Mouse (Mus musculus) midbrain, embryonic 15.5 days (tissue): ENCODE results near the gene Irf1. TPM values are rescaled to one million over a fixed set of nuclear protein-coding genes. Genes with fewer than 3 reads are reported as not detected.

Experiments used
- ATAC-seq: fragments of 200-750 bp; cut with Nextera tagmentation; replicated peaks from 2 replicates; pipeline ENCODE4 v1.8.0; 2017; ENCODE audit warnings: moderate TSS enrichment
- H3K27ac ChIP-seq: fragments of 300-500 bp; sonication (generic); 2 replicates; pipeline ENCODE4 v1.5.1; 2015; ENCODE audit warnings: mild to moderate bottlenecking, inconsistent platforms
- H3K27me3 ChIP-seq: fragments of 300-500 bp; sonication (generic); replicated peaks from 2 replicates; pipeline ENCODE4 v1.6.1; 2015; ENCODE audit warnings: inconsistent platforms
- H3K36me3 ChIP-seq: fragments of 300-500 bp; sonication (generic); replicated peaks from 2 replicates; pipeline ENCODE4 v1.6.1; 2015; ENCODE audit warnings: inconsistent platforms
- H3K4me1 ChIP-seq: fragments of 300-500 bp; sonication (generic); 2 replicates; pipeline ENCODE4 v1.6.1; 2015; ENCODE audit warnings: inconsistent platforms
- H3K4me2 ChIP-seq: fragments of 300-500 bp; sonication (generic); 2 replicates; pipeline ENCODE4 v1.6.1; 2015; ENCODE audit warnings: inconsistent platforms, mild to moderate bottlenecking, moderate library complexity
- H3K4me3 ChIP-seq: fragments of 300-500 bp; sonication (generic); 2 replicates; pipeline ENCODE4 v1.5.1; 2015; ENCODE audit warnings: mild to moderate bottlenecking, inconsistent platforms
- H3K9ac ChIP-seq: fragments of 300-500 bp; sonication (generic); 2 replicates; pipeline ENCODE4 v1.6.1; 2015; ENCODE audit warnings: mild to moderate bottlenecking, inconsistent platforms
- H3K9me3 ChIP-seq: fragments of 300-500 bp; sonication (generic); 2 replicates; pipeline ENCODE4 v1.6.1; 2016; ENCODE audit warnings: inconsistent platforms
- WGBS: fragments of 180-500 bp; shearing (Covaris S2); methylation state at CpG from one replicate; pipeline ENCODE4 v1.1.7; 2015; ENCODE audit warnings: mixed read lengths; 5-methylcytosine and 5-hydroxymethylcytosine counted together
- polyA plus RNA-seq: library from polyadenylated mRNA; unstranded; fragments of >200 nt; fragmentation: Nextera tagmentation; extraction: Ambion mirVana; gene quantifications from 2 replicates; pipeline ENCODE4 v1.2.1, GENCODE M21; 2015

Gene Irf1
- polyA plus RNA-seq, 1 experiment from 2014 or later, result 2.6 TPM

GRCm38 (mm10) chr11:53792986-53793385 is 23.2 kb downstream of the Irf1 start:
- 74% methylated on average over 3 of the region's 3 CpGs for WGBS

DNA sequence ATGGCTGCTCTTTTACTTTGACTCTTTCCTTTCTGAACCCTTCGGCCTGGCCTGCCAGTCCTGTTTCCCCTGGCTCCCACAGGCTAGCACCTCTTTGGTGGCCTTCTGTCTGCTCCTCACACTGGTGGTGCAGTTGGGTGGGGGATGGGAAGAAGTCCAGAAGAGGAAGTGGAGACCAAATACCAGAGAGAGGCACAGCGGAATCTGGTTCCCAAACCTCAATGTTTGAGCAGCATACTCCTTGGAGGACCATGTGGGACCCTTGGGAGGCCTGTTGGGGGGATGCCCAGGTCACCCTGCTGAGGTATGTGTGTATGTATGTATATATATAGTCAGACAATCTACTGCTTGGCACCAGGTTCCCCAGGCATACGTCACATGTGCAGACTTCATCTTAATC is 24.2 kb downstream of the Irf1 start:
- no peaks in the 10 kb centered on the region for H3K36me3 ChIP-seq
- H3K9me3 ChIP-seq, result no peaks in the 10 kb centered on the region
- H3K4me2 ChIP-seq, result no peak overlapping the region
- H3K4me3 ChIP-seq, result no peak overlapping the region
- no peak overlapping the region for H3K9ac ChIP-seq
- no peaks in the 10 kb centered on the region for H3K27me3 ChIP-seq
- H3K27ac ChIP-seq, result no peak overlapping the region
- peaks cover 11% of the 10 kb centered on the region for H3K4me1 ChIP-seq
- WGBS, result 79% methylated on average over 3 of the region's 3 CpGs
- ATAC-seq, result no peak

More at GRCm38 (mm10) chr11:53792986-53793385, 23.2 kb downstream of the Irf1 start:
- Histone ChIP-seq H3K4me3 (no peak overlapping the region), H3K27ac (no peak overlapping the region), H3K4me1 (peaks cover 11% of the 10 kb centered on the region), H3K27me3 (no peaks in the 10 kb centered on the region), H3K9ac (no peak overlapping the region), H3K4me2 (no peak overlapping the region), H3K36me3 (no peaks in the 10 kb centered on the region), H3K9me3 (no peaks in the 10 kb centered on the region)
- ATAC-seq, result no peak

DNA sequence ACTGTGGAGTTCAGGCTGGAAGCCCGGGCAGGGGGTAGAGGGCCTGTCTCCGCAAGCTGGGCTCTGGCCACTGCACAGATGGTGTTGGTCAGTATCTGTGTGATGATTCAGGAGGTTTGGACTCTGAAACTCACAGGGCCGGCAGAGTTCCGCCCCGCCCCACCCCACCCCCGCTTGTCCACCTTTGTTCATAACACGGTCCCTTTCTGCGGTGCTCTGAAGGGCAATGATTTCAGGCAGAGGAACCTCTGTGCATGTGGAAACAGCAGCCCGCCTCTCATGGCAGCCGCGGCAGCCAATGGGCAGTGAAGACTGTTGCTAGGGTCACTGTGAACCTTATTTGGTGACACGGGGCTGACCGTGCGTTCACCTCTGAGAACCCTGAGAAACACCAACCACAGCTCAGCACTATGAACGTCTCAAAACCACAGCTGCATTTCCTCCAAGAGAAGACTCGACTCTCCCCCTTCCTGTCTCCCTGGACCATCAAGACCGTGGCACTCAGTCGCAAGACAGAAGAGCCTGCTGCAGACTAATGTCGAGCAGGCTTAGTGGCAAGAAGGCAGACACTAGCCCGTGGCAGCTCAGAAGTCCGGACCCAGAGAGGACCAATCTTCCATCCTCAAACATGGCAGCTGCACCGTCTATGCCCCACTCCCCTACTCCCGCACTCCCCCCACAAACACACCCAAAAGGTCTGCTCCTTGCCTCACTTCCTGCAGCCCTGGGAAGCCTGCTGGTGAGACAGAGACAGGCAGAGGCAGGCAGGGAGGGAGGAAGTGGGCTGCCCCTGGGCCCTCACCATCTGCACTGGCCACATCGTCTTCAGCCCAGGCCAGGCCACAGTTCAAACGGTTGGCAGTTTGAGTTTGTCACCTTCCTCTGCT is 25.1 kb downstream of the Irf1 start:
- Histone ChIP-seq H3K36me3 (no peaks in the 10 kb centered on the region), H3K9ac (no peak overlapping the region), H3K4me3 (no peak overlapping the region), H3K4me1 (peaks cover 11% of the 10 kb centered on the region), H3K27me3 (no peaks in the 10 kb centered on the region), H3K9me3 (no peaks in the 10 kb centered on the region), H3K27ac (no peak overlapping the region), H3K4me2 (no peak overlapping the region)
- ATAC-seq, result no peak
- 79% methylated on average over 25 of the region's 25 CpGs for WGBS

DNA sequence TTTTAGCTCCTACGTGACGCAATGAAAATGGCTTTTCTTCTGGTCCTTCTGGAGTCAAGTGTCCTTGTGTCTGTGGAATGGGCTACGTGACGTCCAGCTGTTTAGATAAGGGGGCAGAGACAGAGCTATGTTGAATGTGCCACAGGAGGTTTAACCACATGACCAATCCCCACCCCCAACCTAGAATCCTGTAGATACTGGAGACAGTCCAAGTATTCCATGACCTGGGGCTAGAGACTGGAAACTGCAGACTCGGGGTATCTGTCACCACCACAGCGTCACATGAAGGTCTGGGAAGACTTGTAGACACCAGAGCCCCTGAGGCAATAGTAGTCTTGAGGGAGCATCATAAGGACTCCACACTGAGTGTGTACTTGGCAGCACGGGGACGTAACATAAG is 26.0 kb downstream of the Irf1 start:
- no peak overlapping the region for H3K9ac ChIP-seq
- WGBS, result 69% methylated on average over 8 of the region's 8 CpGs
- no peak overlapping the region for H3K27ac ChIP-seq
- H3K4me3 ChIP-seq, result no peak overlapping the region
- no peaks in the 10 kb centered on the region for H3K36me3 ChIP-seq
- no peaks in the 10 kb centered on the region for H3K27me3 ChIP-seq
- H3K4me1 ChIP-seq, result peaks cover 11% of the 10 kb centered on the region
- H3K9me3 ChIP-seq, result no peaks in the 10 kb centered on the region
- no peak overlapping the region for H3K4me2 ChIP-seq
- no peak for ATAC-seq

GRCm38 (mm10) chr11:53796409-53797151 is 26.8 kb downstream of the Irf1 start:
- no peak for ATAC-seq
- Histone ChIP-seq H3K4me2 (no peak overlapping the region), H3K27me3 (no peaks in the 10 kb centered on the region), H3K9ac (no peak overlapping the region), H3K4me3 (no peak overlapping the region), H3K27ac (no peak overlapping the region), H3K36me3 (no peaks in the 10 kb centered on the region), H3K9me3 (no peaks in the 10 kb centered on the region), H3K4me1 (peaks cover 11% of the 10 kb centered on the region)
- 64% methylated on average over 12 of the region's 12 CpGs for WGBS

DNA sequence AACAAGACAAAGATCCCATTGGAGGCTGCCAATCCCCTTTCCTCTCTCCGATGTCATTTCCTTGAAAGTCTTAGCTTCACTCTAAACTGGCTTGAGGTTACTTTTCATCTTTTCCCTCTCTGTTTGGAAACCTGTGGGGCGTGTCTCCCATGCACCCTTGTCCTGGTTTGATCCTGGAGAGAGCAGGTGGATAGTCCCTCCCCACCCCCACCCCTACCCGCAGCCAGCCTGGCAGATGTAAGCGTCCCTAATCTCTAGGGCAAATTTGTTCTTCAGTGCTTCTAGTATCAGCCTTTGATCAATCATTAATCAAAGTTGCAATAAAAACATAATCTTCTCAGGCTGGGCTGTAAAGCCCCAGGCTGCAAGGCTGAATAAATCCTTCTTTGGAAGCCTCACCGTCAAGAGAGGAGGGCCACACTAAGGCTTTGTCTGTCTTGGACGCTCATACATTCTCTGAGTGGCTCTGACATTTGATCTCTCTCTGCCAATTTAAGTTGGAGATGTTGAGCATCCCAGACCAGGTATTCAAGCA is 27.6 kb downstream of the Irf1 start:
- no peak for ATAC-seq
- Histone ChIP-seq H3K36me3 (no peaks in the 10 kb centered on the region), H3K9me3 (no peaks in the 10 kb centered on the region), H3K4me3 (no peak overlapping the region), H3K4me2 (no peak overlapping the region), H3K4me1 (peaks cover 11% of the 10 kb centered on the region), H3K27me3 (no peaks in the 10 kb centered on the region), H3K27ac (no peak overlapping the region), H3K9ac (no peak overlapping the region)
- 37% methylated on average over 6 of the region's 6 CpGs for WGBS

DNA sequence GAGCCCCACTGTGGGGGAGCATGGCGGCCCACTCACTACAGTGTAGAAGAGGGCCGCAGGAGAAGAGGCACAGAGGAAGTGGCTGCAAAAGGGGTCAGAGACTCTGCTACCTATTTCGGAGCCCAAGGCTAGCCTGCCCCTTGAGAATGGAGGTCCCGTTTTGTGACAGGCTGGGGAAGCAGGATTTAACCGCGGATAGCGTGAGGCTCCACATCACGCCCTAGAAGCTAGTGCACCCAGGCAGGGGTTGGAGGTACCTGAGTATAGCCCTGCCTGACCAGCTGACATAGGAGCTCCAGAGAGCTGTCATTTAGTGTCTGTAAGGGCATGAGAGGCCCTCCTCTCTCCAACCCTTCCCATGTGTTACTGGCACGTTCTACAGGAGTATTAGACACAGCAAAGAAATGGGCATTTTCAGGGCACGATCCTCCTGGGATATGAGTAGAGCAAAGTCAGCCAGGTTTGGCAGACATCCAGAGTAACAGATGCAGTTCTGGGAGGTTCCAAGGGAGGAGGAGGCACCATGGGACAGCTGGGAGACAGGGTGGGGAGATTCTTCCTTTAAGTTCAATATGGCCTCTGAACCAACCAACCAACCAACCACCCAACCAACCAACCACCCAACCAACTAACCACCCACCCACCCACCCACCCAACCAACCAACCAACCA is 28.4 kb downstream of the Irf1 start:
- WGBS, result 94% methylated on average over 10 of the region's 10 CpGs
- H3K4me3 ChIP-seq, result no peak overlapping the region

DNA sequence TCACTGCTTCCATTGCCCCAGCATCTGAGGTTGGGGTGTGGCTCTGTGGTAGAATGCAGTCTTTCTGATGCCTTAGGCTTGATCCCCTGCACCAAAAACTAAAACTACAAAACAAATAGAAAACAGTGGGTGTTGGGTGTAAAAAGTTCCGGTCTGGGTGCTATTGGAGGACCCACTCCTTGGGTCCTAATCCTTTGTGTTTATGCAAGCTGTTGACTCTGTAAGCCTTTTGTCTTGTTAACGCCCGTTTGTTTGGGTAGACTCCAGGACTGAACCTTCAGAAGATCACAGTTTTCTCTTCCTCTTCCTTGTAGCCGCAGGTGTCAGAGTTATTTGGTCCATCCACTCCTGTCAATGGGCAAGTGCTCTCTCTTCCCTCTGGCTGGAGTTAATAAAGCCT is 30.2 kb downstream of the Irf1 start:
- Histone ChIP-seq H3K9me3 (no peaks in the 10 kb centered on the region), H3K4me3 (no peak overlapping the region), H3K27ac (no peak overlapping the region), H3K4me1 (peaks cover 11% of the 10 kb centered on the region), H3K9ac (no peak overlapping the region), H3K36me3 (no peaks in the 10 kb centered on the region), H3K27me3 (no peaks in the 10 kb centered on the region), H3K4me2 (no peak overlapping the region)
- WGBS, result 54% methylated on average over 4 of the region's 4 CpGs
- no peak for ATAC-seq

More for the DNA sequence above, 28.4 kb downstream of the Irf1 start:
- H3K4me2 ChIP-seq, result no peak overlapping the region
- H3K9me3 ChIP-seq, result no peaks in the 10 kb centered on the region
- no peaks in the 10 kb centered on the region for H3K27me3 ChIP-seq
- H3K9ac ChIP-seq, result no peak overlapping the region
- no peak overlapping the region for H3K27ac ChIP-seq
- no peak for ATAC-seq
- no peaks in the 10 kb centered on the region for H3K36me3 ChIP-seq
- H3K4me1 ChIP-seq, result peaks cover 11% of the 10 kb centered on the region

- WGBS, result 95% methylated on average over 5 of the region's 5 CpGs
- Histone ChIP-seq H3K4me1 (peaks cover 10% of the 10 kb centered on the region), H3K4me3 (no peak overlapping the region), H3K9me3 (no peaks in the 10 kb centered on the region), H3K36me3 (no peaks in the 10 kb centered on the region), H3K27me3 (no peaks in the 10 kb centered on the region), H3K4me2 (no peak overlapping the region), H3K27ac (no peak overlapping the region), H3K9ac (no peak overlapping the region)
- ATAC-seq, result no peak
These were observed 31.2 kb downstream of the Irf1 start for GRCm38 (mm10) chr11:53800975-53801374.

DNA sequence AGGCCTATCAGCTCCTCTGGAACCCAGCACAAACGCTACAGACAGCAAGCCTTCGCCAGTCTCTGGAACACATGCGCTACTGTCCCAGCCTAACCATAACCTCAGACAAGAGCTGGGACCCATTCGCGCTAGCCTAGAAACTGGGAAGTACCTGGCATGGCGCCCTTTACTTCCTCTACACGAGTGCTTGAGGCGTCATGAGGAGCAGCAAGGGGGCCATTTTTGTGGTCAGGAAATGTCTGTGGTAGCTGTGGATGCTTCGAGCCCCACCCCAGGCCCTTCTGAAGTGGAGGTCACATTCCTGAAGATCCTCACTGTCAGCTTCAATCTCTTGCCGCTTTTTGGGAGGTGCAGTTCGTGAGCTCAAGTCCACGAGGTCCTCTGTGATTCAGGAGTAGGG is 33.3 kb downstream of the Irf1 start:
- Histone ChIP-seq H3K4me3 (no peak overlapping the region), H3K27ac (no peak overlapping the region), H3K27me3 (no peaks in the 10 kb centered on the region), H3K9me3 (no peaks in the 10 kb centered on the region), H3K4me1 (no peaks in the 10 kb centered on the region), H3K4me2 (no peak overlapping the region), H3K9ac (no peak overlapping the region), H3K36me3 (no peaks in the 10 kb centered on the region)
- 84% methylated on average over 12 of the region's 12 CpGs for WGBS
- ATAC-seq, result no peak

DNA sequence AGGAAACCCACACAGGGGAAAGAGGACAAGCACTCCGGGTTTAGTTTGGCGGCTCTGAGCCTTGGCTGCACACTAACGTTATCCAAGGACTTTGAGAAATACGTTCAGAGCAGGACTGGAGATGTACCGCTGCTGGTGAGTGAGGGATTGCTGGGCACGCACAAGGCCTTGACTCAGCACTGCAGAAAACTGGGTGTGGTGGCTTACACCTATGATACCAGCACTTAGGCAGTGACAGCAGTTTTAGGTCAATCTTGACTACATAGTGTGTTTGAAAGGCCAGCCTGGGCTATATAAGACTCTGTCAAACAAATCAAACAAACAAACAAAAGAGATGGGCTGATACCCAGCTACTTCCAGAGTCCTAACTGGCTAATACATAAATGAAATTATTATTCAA is 33.7 kb downstream of the Irf1 start:
- no peak for ATAC-seq
- no peak overlapping the region for H3K27ac ChIP-seq
- H3K27me3 ChIP-seq, result no peaks in the 10 kb centered on the region
- H3K4me2 ChIP-seq, result no peak overlapping the region
- H3K4me1 ChIP-seq, result no peaks in the 10 kb centered on the region
- H3K9ac ChIP-seq, result no peak overlapping the region
- no peak overlapping the region for H3K4me3 ChIP-seq
- H3K9me3 ChIP-seq, result no peaks in the 10 kb centered on the region
- 94% methylated on average over 6 of the region's 6 CpGs for WGBS
- no peaks in the 10 kb centered on the region for H3K36me3 ChIP-seq
